Mouse (Mus musculus): ENCODE results near the gene Amh.

Amh gene

GRCm38 (mm10) chr10:80829359-80830278 lies 24.6 kb downstream of the Amh start:
- DNase-seq = no peak

- no peak for DNase-seq
These were observed 26.1 kb downstream of the Amh start for GRCm38 (mm10) chr10:80831136-80831535.

DNA sequence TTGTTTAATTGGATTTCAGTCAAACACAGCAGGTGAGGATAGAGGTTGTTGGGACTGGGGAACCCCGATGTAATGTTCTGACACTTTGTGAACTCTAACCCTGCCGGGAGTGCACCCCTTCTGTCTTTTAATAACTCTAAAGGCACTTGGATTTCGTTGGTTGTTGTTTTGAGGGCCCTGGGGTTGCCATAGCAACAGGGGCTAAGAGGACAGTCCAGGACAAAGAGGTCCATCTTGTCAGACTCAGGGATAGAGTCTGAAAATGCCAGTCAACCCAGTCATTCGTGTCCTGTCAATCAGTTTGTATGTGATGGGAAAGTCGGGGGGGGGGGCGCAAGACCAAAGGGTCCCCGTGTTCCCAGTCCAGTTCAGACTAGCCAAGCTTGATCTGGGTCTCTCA lies 27.8 kb downstream of the Amh start:
- no peak for DNase-seq

DNA sequence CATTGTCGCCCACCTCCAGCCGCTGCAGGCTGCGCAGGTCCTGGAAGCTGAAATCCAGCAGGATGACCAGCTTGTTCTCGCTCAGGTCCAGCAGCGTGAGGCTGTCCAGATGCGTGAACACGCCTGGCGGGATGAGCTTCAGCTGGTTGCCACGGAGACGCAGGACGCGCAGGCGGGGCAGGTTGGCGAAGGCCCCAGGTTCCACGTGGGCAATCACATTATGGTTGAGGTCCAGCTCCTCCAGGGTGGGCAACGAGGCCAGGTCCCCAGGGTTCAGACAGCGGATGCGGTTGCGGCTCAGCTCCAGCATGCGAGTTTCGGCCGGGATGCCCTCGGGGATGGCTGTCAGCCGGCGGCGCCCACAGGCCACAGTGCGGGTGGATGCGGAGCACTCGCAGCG lies 30.6 kb downstream of the Amh start:
- no peak for DNase-seq

DNA sequence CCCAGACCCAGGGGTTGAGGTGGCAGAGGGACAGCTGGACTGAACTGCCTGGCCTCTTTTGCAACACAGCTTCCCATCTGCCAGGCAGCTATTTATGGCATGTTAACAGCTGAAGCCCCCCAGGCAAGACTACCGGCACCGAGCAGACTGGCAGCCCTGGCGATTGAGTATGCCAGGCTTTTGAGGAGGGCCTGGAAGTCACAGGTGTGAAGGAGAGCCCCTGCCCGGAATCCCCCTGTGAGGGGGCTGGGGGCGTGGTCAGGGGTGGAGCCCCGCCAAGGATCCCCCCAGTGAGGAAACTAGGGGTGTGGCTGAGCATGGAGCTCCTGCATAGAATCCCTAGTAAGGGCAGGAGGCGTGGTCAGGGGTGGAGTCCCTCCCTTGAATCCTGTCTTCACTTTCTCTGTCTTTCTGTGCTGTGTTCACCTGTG lies 31.9 kb downstream of the Amh start:
- no peak for DNase-seq

DNA sequence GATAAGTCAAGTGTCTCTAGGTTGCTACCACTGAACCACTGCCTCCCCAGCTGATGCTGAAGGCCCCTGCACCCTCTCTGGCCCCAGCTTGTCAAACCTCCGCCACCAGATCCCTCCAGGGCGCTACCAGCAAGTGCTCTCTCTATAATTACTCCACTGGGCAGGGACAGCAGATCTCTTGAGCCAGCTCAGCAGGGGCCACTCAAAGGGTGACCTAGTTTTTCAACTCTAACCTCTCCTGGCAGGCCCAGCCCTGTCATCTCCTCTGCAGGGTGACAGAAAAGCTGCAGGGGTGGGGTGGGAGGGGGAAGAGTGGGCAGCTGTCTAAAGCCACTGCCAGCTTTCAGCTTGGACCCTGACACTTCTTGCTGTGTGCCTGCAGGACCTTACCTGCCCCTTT lies 32.8 kb downstream of the Amh start:
- DNase-seq = no peak

DNA sequence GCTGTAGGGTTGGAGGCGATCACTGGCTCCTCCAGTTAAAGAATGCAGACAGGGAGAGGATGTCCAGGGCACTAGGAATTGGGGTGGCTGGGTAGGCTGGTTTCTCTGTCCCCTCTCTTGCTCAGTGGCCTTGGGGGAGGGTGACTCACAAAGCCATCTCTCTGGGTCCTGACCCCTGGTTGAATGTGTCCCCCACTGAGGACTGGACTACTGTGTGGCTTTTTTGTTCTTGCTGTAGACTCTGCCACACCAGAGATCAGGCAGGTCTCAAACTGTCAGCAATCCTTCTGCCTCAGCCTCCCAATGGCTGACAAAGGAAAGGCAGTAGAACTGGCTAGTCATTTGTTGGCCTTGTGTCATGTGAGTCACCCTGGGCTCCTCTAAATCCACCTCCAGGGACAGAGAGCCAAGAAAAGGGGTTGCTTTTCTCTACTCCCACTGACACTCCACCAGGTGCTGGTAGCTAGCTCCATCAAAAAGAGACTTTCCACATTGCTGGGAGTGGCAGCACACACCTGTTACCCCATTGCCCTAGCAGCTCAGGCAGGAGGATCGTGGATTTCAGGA lies 33.4 kb downstream of the Amh start:
- DNase-seq = no peak

GRCm38 (mm10) chr10:80839848-80840247 lies 34.8 kb downstream of the Amh start:
- no peak for DNase-seq

- DNase-seq = no peak
These were observed 36.6 kb downstream of the Amh start for GRCm38 (mm10) chr10:80841685-80842084.

DNA sequence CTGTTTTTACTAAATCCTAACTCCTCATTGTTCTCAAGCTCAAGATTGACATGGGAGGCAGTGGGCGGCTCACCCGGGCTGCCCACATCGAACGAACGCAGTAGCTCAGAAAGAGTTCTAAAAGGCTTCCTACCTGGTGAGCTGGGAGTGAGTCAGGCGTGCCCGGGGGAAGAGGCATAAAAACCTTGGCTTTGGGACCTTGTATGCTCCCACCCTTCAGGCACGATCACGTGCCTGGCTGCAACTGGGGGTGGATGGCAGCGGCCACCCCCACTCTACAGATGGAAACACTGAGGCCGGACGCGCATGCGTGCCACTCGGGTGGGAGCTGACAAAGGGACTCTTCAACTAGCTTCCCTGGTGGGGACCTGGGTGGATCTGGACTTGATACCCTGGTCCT lies 37.3 kb downstream of the Amh start:
- DNase-seq = no peak

- DNase-seq = no peak
These were observed 38.3 kb downstream of the Amh start for GRCm38 (mm10) chr10:80843087-80843930.

- DNase-seq = peak; percentile 72
These were observed 39.0 kb downstream of the Amh start, which contains the start of gene Lingo3 for GRCm38 (mm10) chr10:80843931-80844547. Lingo3 (minus strand) TSS chr10:80844039.

DNA sequence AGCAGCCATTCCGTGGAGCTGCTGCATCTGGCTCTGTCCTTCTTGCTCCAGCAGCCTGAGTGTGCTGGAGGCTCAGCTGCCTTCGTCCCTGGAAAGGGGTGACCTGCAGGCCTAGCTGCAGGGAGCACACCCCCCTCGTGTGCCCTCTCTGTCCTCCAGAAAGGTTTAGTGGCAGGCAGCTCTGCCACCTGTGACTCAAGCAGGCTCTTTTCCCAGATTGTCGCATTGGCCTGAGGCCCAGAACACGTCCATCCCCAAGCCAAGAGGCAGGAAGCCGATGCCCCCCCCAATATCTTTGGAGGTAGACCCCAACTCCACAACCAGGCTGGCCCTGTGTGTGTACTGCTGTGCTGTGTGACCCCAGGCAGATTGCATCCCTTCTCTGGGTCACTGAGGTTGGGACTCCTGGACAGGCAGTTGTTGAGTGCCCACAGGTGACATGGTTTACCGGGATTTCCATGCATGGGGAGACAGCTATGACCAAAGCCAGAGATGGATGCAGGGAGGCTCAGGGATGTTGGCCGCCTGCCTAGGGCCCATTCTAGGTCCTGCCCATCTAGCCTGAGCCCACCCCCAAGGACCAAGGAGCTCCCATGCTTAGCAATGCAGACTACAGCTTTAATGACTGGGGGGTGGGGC lies 40.1 kb downstream of the Amh start:
- no peak for DNase-seq

DNA sequence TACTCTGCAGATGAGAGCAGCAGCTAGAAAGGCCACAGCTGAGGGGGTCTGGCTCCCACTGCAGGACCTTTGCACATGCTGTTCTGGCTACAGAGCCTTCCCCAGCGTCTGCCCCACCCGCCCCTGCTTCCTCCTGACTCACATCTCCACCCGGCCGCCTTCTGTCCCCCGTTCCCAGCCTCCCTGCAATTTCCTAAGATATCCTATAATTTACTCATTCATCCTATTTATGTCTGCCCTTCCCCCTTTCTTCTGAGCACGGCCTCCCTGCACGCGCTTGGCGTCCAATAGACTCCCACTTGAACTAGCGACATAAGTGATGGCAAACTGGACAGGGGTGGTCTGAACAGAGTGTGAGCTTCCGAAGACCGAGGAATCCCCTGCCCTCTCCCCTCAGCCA lies 40.7 kb downstream of the Amh start:
- no peak for DNase-seq

- no peak for DNase-seq
These were observed 43.5 kb downstream of the Amh start for GRCm38 (mm10) chr10:80848571-80848970.

- peak; percentile 98 for DNase-seq
These were observed 50.1 kb downstream of the Amh start, which contains the start of the genes Lsm7 and Sppl2b for GRCm38 (mm10) chr10:80854913-80855748. Lsm7 (minus strand) TSS chr10:80855209. Sppl2b (plus strand) TSS chr10:80855275.

GRCm38 (mm10) chr10:80855749-80856073 lies 50.7 kb downstream of the Amh start:
- DNase-seq = no peak

- no peak for DNase-seq
These were observed 51.2 kb downstream of the Amh start for GRCm38 (mm10) chr10:80856267-80856666.

GRCm38 (mm10) chr10:80856908-80857307 lies 51.9 kb downstream of the Amh start:
- DNase-seq = no peak
